Mouse (Mus musculus): Measurements from ENCODE around the gene Camkmt. TPM values are rescaled to one million over a fixed set of nuclear protein-coding genes. Genes with fewer than 3 reads are reported as not detected.

Gene Camkmt
- total RNA-seq, 2 experiments from 2014 or later = 11.8 to 13.5 TPM

DNA sequence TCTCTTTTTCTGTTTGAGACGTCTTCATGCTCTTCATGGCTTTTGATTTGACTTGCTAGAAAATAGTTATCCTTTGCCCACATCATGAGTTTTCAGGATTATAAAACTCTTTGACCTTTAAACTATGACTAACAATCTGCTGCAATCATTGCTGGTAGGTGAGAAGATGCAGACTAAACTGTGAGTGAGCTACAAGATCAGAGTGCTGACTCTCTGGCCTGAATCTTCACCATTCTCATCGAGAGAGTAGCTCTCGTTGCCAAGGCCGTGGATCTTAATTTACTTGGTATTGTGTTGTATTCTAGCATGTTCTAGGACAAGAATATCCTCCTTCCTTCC is 72.9 kb downstream of the Camkmt start:
- DNase-seq (ENCODE audit: extremely low spot score in 1 of 2, low spot score in 1 of 2) = no peak

DNA sequence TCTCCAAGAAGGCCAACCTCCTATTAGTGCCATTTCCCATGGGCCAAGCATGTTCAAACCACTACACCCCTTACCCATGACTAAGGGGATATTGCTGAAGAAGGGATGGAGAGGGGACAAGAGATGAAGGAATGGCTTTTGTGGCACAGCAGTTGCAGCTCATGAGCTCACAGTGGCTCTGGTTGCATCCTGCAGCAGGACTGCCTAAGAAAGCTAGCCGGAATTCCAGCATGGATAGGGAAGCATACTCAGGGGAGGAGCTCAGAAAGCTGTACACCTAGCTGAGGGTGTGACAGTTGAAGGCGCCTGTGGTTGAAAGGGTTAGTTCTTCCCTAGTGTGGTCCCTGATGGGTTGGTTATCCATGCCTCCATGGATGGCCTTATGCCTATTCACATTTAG is 78.4 kb downstream of the Camkmt start:
- DNase-seq (ENCODE audit: extremely low spot score in 1 of 2, low spot score in 1 of 2) = no peak

DNA sequence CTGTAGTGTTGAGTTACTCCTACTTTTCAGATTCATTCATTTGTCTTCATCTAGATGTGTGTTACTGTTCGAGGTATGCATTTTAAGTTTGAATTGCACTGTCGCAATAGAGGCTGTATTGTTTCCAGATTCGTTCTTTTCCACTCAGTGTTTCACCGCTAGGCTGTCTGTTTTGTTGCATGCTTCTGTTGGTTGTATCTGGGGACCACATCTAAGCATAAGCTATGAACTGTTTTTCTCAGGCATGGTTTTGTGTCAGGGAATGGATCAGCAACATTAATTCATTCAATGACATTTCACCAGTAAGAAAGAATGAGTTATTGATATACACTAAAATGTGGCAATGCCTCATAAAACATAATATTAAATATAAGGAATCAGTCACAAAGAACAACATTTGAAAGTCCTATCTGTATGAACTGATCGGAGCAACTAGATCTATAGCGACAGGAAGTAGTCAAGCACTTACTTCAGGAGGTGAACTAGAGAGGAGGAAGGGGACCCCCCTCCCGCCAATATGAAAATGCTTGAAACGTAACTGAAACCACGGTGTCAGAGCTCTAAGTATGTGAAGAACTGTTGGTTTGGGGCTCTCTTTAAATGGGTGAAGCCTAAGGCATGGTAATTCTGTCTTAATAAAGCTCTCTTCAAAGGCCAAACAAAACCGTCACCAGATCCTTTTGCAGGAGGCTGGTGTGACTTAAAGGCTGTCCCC is 80.3 kb downstream of the Camkmt start:
- no peak for DNase-seq (ENCODE audit: extremely low spot score in 1 of 2, low spot score in 1 of 2)

DNA sequence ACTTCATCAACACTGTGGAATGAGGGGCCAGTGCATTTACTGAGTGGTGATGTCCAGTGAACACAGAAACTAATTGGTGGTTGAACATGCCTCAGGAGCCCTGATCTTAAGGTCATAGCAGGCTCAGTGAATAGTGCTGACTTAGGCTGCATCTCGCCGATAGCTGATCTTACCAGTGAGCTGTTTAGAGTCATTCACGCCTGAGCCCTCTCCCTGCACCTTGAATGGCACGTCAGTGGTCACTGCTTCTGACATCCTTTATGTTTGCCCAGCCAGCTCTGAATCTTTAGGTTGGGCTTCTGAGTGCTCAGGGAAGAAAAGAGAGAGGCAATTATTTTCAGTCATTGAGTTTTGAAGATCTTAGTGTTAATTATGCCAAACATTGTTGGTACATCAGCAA is 81.6 kb downstream of the Camkmt start:
- no peak for DNase-seq (ENCODE audit: extremely low spot score in 1 of 2, low spot score in 1 of 2)

DNA sequence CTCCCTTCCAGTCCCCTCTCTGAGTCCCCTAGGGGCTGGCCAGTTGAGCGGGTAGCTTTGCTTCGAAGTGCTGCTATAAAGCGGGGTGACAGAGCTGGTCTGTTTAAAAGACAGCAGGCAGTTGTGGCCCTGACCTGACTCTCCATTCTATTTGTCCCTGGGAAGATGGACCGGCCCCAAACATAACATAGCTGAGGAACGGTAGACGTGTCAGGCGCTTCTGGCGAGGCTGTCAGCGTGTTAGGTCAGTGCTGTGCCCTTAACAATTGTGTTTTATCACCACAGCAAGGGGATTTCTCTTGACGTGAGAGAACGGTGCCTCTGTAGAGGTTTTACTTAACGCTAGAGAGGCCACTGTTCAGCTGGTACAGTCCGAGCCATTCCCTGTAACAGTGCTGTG is 86.9 kb downstream of the Camkmt start:
- DNase-seq (ENCODE audit: extremely low spot score in 1 of 2, low spot score in 1 of 2) = no peak

DNA sequence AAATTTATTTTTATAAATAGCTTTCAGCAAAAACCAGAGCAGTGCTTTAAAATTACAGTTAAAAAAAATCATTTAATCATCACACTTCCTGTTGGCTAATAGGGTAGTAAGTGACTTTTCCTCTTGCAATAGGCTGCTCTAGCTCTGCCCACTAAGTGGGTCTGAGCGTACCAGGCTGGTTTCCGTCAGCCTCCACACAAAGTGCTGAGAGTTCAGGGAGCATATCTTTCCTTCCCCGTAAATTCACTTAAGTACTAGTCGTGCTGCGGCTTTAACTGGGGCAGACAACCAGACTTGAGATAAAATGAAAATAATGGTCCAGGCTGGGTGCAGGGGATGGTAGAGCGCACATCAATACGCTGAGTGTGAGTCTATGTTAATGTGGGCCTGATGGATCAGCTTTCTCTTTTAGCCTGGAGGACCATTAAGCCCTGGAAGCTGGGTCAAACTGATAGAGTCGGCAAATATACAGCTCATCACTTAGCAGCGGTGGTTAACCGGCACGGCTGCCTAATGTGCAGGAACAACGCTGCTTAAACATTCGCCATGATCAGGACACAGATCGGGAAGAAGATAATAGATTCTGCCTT is 90.2 kb downstream of the Camkmt start:
- DNase-seq (ENCODE audit: extremely low spot score in 1 of 2, low spot score in 1 of 2) = no peak

DNA sequence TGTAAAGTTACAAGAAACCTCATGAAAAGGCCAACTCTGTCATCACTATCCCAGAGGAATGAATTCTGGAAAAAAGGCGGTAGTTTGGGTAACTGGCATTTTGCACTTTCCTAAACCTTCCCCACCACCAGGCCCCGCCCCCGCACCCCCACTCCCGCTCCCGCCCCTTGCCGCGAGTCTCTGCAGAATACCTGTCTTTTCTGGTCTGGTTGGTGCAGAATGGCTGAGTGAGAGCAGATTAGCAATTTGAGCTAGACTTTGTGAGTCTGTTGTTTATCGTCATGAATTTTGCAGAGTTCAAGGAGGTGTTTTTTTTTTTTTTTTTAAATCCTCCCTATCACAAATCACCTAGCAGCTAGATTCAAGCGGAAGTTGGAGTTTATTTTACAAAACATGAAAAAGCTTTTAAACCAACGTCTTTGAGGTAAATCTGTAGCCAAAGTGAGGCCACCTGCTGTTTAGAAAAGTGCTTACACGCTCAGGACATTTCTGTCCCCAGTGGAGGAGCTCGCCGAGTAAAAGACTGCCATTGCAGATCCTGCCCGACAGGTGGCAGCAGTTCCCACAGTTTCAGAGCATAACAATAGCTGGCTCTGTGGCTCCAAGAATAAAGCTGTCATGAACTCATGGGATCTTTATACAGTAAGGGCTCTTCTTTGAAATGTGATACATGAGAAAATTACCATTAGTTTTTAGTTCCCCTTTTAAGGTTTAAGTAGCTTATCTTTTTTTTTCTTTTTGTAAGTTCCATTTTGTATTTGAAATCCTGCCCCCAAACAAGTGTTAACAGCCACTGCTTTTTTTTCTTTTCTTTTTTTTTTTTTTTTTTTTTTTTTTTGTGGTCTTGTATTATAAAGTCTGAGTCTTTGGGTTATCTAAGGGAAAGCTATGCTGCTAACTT is 99.1 kb downstream of the Camkmt start:
- peak; percentile 78 to 91 for DNase-seq (ENCODE audit: extremely low spot score in 1 of 2, low spot score in 1 of 2)

DNA sequence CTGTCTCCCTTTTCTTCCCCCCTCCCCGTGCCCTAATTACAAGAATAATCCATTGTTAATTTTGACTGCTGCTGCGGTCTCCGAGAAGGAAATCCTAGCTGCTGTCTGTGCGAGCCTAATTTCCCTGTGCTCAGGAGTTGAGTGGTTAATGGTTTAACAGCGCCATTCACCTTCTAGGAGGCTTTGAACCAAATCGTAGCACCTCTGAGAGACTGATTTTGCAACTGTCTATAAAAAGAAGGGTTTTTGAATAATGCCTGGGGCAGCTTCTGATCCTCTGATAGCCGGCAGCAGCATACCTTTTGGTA is 99.7 kb downstream of the Camkmt start:
- no peak for DNase-seq (ENCODE audit: extremely low spot score in 1 of 2, low spot score in 1 of 2)

DNA sequence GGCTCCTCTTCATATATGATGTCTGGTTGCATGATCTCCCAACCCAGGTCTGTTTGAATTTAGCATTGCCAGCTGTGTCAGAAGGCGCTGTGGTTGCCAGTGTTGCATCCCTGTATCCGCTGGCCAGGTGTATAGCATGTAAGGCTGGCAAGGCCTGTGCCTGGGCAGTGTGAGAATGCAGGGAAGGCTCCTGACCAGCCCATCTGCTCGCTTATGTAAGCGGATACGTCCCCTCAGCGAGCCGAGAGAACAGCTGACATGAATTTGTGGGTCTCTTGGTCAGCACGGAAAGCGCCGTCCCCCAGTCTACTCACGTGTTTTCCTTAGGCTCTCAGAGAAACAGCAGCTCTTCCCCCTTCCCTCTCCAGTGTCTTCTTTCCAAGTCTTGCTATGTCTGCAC is 102.9 kb downstream of the Camkmt start:
- no peak for DNase-seq (ENCODE audit: extremely low spot score in 1 of 2, low spot score in 1 of 2)

DNA sequence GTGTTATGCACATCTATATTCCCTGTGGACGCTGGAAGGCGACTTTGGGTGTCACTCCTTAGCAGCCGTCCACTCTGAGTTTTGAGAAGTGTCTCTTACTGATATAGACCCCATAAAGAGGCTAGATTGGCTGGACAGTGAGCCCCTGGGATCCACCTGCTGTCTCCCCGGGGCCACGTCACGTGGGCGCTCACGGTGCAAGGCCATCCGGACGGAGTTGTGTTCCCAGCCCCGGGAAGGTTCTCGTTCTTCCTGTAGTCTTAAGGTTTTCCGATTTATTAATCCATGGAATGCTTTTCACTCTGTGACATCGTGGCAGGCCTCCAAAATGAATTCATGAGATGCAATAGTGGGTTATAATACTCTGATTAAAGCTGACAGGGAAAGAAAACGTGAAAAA is 108.4 kb downstream of the Camkmt start:
- DNase-seq (ENCODE audit: extremely low spot score in 1 of 2, low spot score in 1 of 2) = no peak

DNA sequence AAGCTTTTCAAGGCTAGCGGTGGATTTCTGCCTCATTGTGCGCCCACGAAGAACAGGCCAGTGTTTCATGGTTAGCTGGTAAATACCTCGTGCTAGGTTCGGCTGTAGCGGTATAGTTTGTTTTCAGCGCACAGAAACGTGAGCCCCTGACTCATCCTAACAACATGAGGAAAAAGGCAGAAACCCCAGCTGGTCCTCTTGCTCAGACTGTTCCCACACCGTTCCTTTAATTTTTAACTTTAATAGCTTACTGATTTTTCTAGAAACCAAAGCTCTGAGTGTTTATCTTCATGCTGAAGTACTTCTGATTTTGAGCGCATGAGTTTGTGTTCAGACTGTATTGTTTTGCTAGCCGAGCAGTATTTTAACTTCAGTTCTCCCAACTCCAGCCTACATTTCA is 109.0 kb downstream of the Camkmt start:
- no peak for DNase-seq (ENCODE audit: extremely low spot score in 1 of 2, low spot score in 1 of 2)

DNA sequence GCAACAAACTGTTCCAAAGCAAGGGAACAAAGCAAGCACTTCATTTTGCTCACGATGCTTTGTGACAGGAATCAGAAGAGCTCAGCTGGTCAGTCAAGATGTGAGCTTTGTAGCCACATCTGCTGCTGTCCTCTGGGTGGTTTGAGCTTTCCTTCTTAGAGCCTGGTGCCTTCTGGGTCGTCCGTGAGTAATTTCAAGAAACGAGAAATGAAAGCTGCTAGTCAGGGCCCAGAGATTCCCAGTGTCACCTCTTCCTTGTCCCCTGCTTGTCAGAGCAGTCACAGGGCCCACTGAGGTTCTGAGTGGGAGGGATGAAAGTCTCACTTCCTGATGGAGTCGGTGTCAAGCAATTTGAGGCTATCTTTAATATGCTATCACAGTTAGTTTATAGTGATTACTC is 127.7 kb downstream of the Camkmt start:
- DNase-seq (ENCODE audit: extremely low spot score in 1 of 2, low spot score in 1 of 2) = no peak

DNA sequence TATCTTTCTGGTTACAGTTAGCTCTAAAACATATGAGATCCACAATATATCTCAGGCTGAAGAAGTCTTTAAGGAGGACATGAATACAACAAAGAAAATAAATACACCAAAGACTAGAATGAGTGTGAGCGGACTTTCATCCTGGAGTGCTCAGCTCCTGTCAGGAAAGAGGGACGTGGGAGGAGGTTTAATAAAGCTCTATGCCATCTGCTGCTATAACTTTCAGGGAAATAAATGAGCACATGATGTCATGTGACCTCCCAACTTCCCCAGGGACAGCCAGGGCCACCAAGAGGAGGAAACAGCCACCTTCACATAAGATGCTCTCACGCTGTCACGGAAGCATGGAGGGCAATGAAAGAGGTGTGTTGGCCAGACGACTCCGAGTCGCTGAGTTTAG is 151.8 kb downstream of the Camkmt start:
- no peak for DNase-seq (ENCODE audit: extremely low spot score in 1 of 2, low spot score in 1 of 2)

DNA sequence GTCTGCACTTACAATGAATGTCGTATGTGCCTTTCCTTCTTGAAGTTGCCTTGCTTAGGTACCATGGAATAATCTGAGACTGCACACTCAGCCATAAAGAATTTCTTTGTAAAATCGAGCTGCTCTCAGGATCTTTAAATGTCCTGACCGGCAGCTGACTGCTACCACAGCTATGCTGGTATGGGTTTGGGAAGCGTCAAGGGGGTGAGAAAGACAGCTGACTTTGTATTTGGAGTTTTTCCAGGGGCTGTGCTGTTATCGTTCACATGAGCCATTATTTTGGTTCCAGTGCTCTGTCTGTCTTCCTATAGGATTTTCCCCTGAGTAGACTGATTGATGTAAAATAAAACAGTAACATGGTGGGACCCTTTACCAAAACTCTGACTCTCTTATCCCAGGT is 158.6 kb downstream of the Camkmt start:
- DNase-seq (ENCODE audit: extremely low spot score in 1 of 2, low spot score in 1 of 2) = no peak

DNA sequence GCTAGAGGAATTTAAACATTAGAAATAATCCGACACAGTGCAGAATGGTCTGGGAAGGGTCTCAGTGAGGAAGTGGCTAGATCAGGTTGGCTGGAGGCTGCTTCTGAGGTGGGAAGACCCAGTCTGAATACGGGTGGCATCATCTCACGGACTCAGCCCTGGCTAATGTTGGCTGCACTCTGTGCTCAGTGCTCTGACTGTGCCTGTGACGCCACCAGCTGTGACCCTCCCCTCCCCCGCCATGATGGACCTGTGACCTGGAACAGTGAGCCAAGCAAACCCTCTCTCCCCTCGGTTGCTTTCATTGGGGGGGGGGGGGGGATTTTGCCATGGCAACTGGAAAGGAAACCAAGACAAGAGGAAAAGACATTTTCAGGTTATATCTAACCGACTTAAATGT is 159.4 kb downstream of the Camkmt start:
- no peak for DNase-seq (ENCODE audit: extremely low spot score in 1 of 2, low spot score in 1 of 2)

DNA sequence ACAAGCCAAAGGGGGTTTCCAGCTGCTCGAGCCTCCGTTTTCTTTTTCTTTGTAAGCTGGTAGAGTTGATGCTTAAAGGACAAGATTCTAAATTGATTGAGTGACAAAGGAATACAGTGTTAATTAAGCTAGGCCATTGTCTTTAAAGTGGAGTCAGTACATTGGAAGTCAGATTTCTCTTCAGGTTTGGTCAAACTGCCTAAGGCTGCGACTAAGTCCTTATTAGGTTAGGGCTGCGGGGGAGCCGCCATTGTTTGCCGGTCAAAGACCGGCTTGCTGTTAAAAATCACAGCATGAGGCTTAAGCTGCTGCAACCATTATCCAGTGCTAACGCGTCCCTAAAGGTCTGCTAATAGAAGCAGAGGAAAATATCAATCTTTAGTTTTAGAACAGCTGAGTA is 166.6 kb downstream of the Camkmt start:
- no peak for DNase-seq (ENCODE audit: extremely low spot score in 1 of 2, low spot score in 1 of 2)

DNA sequence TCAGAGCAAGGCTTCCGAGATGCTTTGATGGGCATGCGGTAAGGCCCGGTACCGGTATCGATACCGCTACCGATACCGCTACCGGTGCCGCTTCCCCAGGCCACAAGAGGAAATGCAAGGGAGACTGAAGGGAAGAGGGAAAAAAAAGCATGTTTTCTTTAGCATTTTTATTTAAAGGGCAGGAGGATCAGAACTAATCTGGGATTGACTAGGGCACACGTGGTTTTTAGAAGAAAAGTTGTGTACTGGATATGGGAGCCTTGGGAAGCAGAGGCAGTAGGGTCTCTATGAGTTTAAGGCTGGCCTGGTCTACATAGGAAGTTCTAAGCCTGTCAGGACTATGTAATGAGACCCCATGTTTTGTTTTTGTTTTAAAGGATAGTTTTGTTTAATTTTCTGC is 167.0 kb downstream of the Camkmt start:
- DNase-seq (ENCODE audit: extremely low spot score in 1 of 2, low spot score in 1 of 2) = no peak

DNA sequence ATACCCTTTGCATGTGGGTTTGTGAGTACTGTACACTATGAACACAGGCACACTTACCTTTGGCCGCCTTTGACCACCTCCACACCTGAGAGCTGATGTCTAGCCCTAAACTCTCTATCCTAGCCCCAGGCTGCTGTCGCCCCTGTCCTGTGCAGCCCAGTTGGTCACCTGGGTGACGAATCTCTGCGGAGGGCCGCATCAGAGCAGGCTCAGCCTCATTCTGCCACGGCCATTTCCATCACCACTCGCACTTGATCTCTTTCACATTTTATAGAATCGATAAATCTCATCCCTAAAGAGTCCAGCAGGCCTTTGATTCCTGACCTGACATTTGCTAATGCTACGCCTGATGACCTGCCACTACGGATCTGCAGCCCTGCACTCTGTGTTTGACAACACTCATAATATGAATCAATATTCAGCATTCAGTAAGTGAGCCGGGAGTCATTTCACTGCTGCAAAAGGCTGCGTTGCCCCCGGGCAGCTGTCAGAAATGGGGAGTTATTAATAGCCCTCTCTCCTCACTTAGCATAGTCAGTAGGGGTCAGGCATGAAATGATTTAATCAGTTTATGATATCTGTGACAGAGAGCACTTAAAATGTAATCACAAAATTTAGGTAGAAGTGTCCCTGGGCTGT is 168.5 kb downstream of the Camkmt start:
- DNase-seq (ENCODE audit: extremely low spot score in 1 of 2, low spot score in 1 of 2) = no peak

DNA sequence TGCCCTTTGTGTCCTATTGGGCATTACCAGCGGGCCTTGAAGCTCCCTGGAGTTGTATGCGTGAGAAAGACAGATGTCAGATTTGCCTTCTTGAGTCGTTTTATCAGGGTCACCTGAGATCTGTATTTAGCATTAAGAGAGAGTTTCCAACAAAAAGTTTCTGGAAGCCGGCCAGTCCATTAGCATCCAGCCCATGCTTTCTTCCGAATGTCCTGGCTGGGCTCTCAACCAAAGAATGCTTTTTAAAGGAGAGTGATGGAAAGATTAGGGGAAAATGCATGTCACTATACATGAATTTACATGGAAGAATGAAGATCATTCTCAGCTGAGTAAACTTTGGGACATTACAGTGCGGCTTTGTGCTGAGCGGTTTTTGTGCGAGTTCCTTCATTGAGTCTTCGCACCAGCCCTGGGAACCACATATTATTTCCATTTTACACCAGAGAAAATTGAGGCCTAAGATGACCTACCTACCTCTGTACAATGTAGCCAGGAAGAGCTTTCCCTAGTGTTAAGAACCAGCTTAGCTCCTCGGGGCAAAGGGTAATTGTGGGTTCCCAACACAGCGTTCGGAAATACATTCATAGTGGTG is 176.6 kb downstream of the Camkmt start:
- DNase-seq (ENCODE audit: extremely low spot score in 1 of 2, low spot score in 1 of 2) = no peak

DNA sequence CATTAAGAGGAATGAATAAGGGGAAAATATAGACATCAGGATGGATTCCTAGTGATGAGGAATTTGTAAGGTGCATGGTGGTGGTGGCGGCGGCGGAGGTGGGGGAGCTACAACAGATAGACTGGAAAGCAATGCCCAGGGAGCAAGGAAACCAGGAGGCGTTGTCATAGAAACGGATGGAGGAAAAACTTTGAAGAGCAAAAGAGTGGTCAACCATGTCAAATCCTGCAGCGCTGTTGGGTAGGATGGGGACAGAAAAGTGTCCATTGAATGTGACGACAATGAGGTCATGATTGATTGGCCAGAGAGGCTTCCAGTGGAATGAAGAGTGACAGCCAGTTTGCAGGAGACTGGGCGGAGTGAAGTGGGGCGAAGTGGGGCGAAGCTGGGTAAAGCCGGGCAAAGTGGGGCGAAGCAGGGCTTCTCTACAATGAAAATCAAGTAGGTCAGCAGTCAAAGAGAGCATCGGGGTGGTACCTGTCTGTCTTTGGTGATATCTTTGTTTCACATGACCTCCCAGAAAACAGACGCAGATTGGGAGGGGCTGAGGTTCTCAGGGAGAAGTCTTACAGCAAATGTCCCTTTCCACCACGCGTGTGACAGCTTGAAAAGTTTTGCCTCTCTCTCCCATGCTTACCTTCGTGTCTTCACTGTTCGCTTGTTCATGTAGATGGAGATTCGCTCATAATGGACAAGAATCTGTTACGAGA is 181.3 kb downstream of the Camkmt start:
- no peak for DNase-seq (ENCODE audit: extremely low spot score in 1 of 2, low spot score in 1 of 2)
